Mouse (Mus musculus) embryo, embryonic 11.5 days (tissue): Measurements from ENCODE around the gene Nav3.
"Not testable (repeated sequence)": the region's sequence is repeated elsewhere in the genome, so short reads cannot be mapped to it uniquely, and the experiment has no call there.

Source experiments
- DNase-seq: peaks from one replicate; pipeline ENCODE4 v3.0.0-alpha.2; 2012; ENCODE audit warnings: low read depth, low spot score

Gene Nav3

GRCm38 (mm10) chr10:110383506-110384229 is 72.3 kb downstream of the Nav3 start:
- not testable (repeated sequence) for DNase-seq

- no peak for DNase-seq
These were observed 75.2 kb downstream of the Nav3 start for GRCm38 (mm10) chr10:110380792-110381191.

GRCm38 (mm10) chr10:110372724-110373455 is 83.1 kb downstream of the Nav3 start:
- no peak for DNase-seq

GRCm38 (mm10) chr10:110352148-110352547 is 103.9 kb downstream of the Nav3 start:
- DNase-seq = no peak

- DNase-seq = no peak
These were observed 126.0 kb downstream of the Nav3 start for GRCm38 (mm10) chr10:110330030-110330429.

GRCm38 (mm10) chr10:110329629-110330028 is 126.4 kb downstream of the Nav3 start:
- no peak for DNase-seq

- DNase-seq = no peak
These were observed 133.8 kb downstream of the Nav3 start for GRCm38 (mm10) chr10:110322082-110322632.

- no peak for DNase-seq
These were observed 138.7 kb downstream of the Nav3 start for GRCm38 (mm10) chr10:110317275-110317674.

- no peak for DNase-seq
These were observed 141.5 kb downstream of the Nav3 start for GRCm38 (mm10) chr10:110314525-110314924.

- no peak for DNase-seq
These were observed 142.0 kb downstream of the Nav3 start for GRCm38 (mm10) chr10:110313959-110314358.

GRCm38 (mm10) chr10:110309511-110309910 is 146.5 kb downstream of the Nav3 start:
- DNase-seq = no peak

GRCm38 (mm10) chr10:110305609-110306008 is 150.4 kb downstream of the Nav3 start:
- DNase-seq = no peak

- DNase-seq = no peak
These were observed 165.9 kb downstream of the Nav3 start for GRCm38 (mm10) chr10:110290016-110290623.

- DNase-seq = no peak
These were observed 172.1 kb downstream of the Nav3 start for GRCm38 (mm10) chr10:110283879-110284278.

- DNase-seq = no peak
These were observed 183.2 kb downstream of the Nav3 start for GRCm38 (mm10) chr10:110272818-110273217.

GRCm38 (mm10) chr10:110270561-110270960 is 185.4 kb downstream of the Nav3 start:
- no peak for DNase-seq

- no peak for DNase-seq
These were observed 213.9 kb downstream of the Nav3 start for GRCm38 (mm10) chr10:110242128-110242561.

- no peak for DNase-seq
These were observed 215.3 kb downstream of the Nav3 start for GRCm38 (mm10) chr10:110240667-110241066.

GRCm38 (mm10) chr10:110233307-110233930 is 222.6 kb downstream of the Nav3 start:
- DNase-seq = no peak

GRCm38 (mm10) chr10:110206411-110206810 is 249.6 kb downstream of the Nav3 start:
- no peak for DNase-seq

- DNase-seq = no peak
These were observed 251.8 kb downstream of the Nav3 start for GRCm38 (mm10) chr10:110204121-110204697.
